Mouse (Mus musculus) liver, embryonic 14.5 days (tissue): ENCODE measurements around the gene Ghrh.

Experiments used
- CTCF ChIP-seq: IDR thresholded peaks from 2 replicates; pipeline ENCODE4 v1.5.1; 2016; ENCODE audit warnings: antibody characterized with exemption, low read depth, control low read depth
- EP300 ChIP-seq: IDR thresholded peaks from 2 replicates; pipeline ENCODE4 v1.6.1; 2016; ENCODE audit warnings: antibody characterized with exemption, low read depth

- TF ChIP-seq EP300: no peak
- TF ChIP-seq CTCF: no peak
These were observed 20.7 kb upstream of the Ghrh start for GRCm38 (mm10) chr2:157367991-157368390.
